In genomic region chr5:96417121-96417520, GRCm38 (mm10) we compare ENCODE assay signal across 21 mouse cellular contexts. TPM values are rescaled to one million over a fixed set of nuclear protein-coding genes. Genes with fewer than 3 reads are reported as not detected.
"Had no signal": no experiment of that assay in that cellular context is flagged by ENCODE, and none has a peak within 500 bp of the region (broad histone marks: within the 10 kb centered on the region; RNA-seq: fewer than 3 reads in every experiment).

No protein-coding gene starts in this region.

- H3K9me3 ChIP-seq: liver, embryonic 13.5 days; midbrain, embryonic 13.5 days; neural tube, embryonic 13.5 days; stomach, embryonic 15.5 days had no signal

- H3K27me3 ChIP-seq: liver, embryonic 13.5 days; midbrain, embryonic 13.5 days; neural tube, embryonic 13.5 days; stomach, embryonic 15.5 days had no signal

- H3K4me3 ChIP-seq: liver, embryonic 13.5 days; midbrain, embryonic 13.5 days; myocyte; neural tube, embryonic 13.5 days; stomach, embryonic 15.5 days had no signal

- H3K4me2 ChIP-seq: liver, embryonic 13.5 days; midbrain, embryonic 13.5 days; neural tube, embryonic 13.5 days; stomach, embryonic 15.5 days had no signal

- H3K9ac ChIP-seq: liver, embryonic 13.5 days; midbrain, embryonic 13.5 days; neural tube, embryonic 13.5 days; stomach, embryonic 15.5 days had no signal

- H3K36me3 ChIP-seq: liver, embryonic 13.5 days; midbrain, embryonic 13.5 days; neural tube, embryonic 13.5 days; stomach, embryonic 15.5 days had no signal

- H3K27ac ChIP-seq: liver, embryonic 13.5 days; midbrain, embryonic 13.5 days; neural tube, embryonic 13.5 days; stomach, embryonic 15.5 days had no signal

- H3K4me1 ChIP-seq: liver, embryonic 13.5 days; neural tube, embryonic 13.5 days; stomach, embryonic 15.5 days had no signal

- ATAC-seq: midbrain, embryonic 13.5 days; midbrain, embryonic 16.5 days had no signal

- DNase-seq: kidney, adult 2 months; kidney, postnatal 10 days; kidney, postnatal 4 days; liver, embryonic 13.5 days; lung, adult 2 months; lung, postnatal 14 days; lung, postnatal 4 days; retina, postnatal 1 day; right cerebral cortex, postnatal 25 days; spleen, adult 18-20 months; thymus, adult 18-20 months; thymus, postnatal 36 days had no signal

RNA-seq across cellular contexts. Expression of gene Fras1, which starts 43.4 kb away (rescaled TPM):
- total RNA-seq: megakaryocyte progenitor cell, adult 5-6 weeks; megakaryocyte-erythroid progenitor cell, adult 5-6 weeks; monocyte, adult 5-6 weeks; neutrophil, adult 5-6 weeks had no signal
